Mouse (Mus musculus): ENCODE results near the gene Smad3. TPM values are rescaled to one million over a fixed set of nuclear protein-coding genes. Genes with fewer than 3 reads are reported as not detected.

Gene Smad3
- total RNA-seq, 2 experiments from 2014 or later: 15.9 to 19.7 TPM

- no peak for ATAC-seq (replicated peaks; ENCODE audit: low FRiP score, low TSS enrichment, poor library complexity, severe bottlenecking)
These were observed 8.4 kb downstream of the Smad3 start for GRCm38 (mm10) chr9:63749296-63749915.

GRCm38 (mm10) chr9:63747645-63748295 lies 10.0 kb downstream of the Smad3 start:
- ATAC-seq (replicated peaks; ENCODE audit: low FRiP score, low TSS enrichment, poor library complexity, severe bottlenecking): no peak

GRCm38 (mm10) chr9:63746980-63747379 lies 10.8 kb downstream of the Smad3 start:
- ATAC-seq (replicated peaks; ENCODE audit: low FRiP score, low TSS enrichment, poor library complexity, severe bottlenecking): no peak

DNA sequence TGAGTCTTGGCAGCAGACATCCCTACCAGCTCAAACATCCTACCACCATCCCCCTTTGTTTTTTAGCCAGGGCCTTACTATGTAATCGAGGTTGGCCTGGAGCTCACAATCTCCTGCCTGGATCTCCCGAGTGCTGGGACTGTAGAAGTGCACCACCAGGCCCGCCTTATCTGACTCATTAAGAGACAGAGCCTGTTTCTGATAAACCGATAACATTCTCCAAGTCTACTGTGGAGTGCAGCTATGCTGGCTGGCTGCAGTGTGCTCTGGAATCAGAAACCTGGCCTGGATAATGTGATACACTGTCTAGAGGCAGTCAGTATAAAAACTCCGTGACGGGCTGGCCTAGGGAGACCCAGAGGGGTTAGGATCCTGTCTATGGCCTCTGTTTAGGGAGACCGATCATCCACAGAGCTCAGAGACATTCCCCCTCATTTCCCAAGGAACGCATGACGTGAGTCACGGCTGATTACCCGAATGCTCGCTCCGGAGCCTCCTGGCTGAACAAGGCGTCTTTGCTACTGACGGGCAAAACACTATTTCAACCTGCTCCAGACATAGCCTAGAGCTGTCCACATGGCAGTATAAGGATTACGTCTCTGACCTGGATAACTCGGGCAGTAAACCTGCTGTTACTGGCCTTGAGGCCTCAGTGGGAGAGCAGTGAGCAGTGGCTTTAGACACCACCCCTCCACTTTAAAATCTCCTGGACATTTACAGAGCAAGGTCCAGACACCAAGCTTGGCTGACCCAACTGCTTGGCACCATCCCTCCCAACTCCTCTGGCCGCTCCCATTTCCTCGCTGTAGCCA lies 11.8 kb downstream of the Smad3 start:
- peak; percentile 56 for ATAC-seq (replicated peaks; ENCODE audit: low FRiP score, low TSS enrichment, poor library complexity, severe bottlenecking)

GRCm38 (mm10) chr9:63744595-63744994 lies 13.2 kb downstream of the Smad3 start:
- ATAC-seq (replicated peaks; ENCODE audit: low FRiP score, low TSS enrichment, poor library complexity, severe bottlenecking): peak; percentile 75

DNA sequence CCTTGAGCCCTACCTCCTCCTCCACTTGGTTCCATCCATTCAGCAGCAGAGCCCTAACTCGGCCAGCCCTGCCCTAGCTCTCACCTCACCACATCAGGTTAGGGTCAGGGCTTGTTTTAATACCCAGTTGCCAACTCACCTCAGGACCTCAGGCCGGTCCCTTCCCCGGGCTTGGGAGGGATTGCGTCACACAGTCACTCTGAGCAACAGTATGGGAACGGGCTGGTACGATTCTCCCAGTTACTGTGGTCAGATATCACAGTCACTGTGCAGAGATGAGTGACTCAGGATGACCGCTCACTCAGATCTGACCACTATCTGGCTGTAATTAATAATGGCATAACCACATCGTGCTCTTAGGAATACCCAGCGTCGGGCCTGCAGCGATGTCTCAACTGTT lies 14.0 kb downstream of the Smad3 start:
- ATAC-seq (replicated peaks; ENCODE audit: low FRiP score, low TSS enrichment, poor library complexity, severe bottlenecking): no peak

DNA sequence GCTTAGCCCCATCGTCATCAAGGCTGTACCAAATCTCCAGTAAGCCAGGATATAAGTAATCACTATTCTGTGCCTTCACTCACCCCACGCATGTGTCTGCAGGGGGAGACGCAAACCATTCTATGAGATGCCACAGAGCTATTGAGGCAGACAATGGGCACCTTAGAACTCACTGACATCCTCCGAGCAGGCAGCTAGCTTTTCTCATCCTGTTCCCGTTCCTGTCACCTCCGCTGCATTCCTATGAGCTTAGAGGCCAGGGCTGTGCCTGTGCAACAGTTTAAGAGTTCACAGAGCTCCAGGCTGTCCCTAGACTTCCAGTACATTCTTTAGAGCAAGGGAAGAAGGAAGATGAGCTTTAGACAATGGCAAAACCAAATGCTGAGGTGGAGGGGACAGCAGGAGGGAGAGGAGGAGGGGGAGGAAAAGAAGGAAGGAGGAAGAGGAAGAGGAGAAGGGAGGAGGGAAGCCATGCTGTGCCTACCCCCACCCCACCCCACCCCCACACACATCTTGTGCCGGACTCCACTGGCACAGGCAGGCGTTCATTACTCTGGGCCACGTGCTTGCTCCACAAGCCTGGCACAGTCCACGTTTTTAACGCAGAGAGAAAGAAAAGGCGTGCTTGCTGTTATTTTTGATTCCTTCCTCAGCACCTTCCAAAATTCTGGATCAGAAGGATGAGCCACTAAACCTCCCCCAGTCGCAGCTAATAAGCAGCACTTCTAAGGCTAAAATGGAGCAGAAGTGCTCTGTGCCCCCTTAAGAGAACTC lies 14.7 kb downstream of the Smad3 start:
- ATAC-seq (replicated peaks; ENCODE audit: low FRiP score, low TSS enrichment, poor library complexity, severe bottlenecking): no peak

GRCm38 (mm10) chr9:63742318-63742717 lies 15.5 kb downstream of the Smad3 start:
- ATAC-seq (replicated peaks; ENCODE audit: low FRiP score, low TSS enrichment, poor library complexity, severe bottlenecking): no peak

GRCm38 (mm10) chr9:63741792-63742191 lies 16.0 kb downstream of the Smad3 start:
- ATAC-seq (replicated peaks; ENCODE audit: low FRiP score, low TSS enrichment, poor library complexity, severe bottlenecking): 0 out of 2 replicates have a peak, but pooled peaks have one; percentile 15

DNA sequence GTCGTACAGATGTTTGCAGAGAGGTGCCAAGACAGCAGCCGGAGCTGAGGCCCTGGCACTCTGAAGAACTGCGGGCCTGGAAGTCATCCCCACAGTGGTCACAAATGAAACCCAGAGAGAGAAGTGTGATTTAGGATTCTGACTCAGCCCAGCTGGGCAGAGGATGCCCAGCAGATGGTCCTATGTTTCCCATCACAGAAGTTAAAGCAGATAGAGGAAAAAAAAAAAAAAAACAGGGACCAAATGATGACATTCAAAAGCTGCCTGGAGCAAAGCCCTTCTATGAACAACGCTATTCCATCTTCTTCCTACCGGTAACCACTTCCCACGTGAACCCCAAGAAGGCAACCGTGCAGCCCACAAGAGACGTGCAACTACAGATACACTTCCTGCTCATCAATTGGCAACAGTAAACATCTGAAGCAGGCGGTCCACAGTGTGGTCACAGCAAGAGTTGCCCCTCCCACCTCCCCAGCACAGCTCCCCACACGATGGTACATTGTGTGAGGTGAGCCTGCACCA lies 17.4 kb downstream of the Smad3 start:
- ATAC-seq (replicated peaks; ENCODE audit: low FRiP score, low TSS enrichment, poor library complexity, severe bottlenecking): no peak

- ATAC-seq (replicated peaks; ENCODE audit: low FRiP score, low TSS enrichment, poor library complexity, severe bottlenecking): no peak
These were observed 19.0 kb downstream of the Smad3 start for GRCm38 (mm10) chr9:63738830-63739229.

- ATAC-seq (replicated peaks; ENCODE audit: low FRiP score, low TSS enrichment, poor library complexity, severe bottlenecking): no peak
These were observed 19.6 kb downstream of the Smad3 start for GRCm38 (mm10) chr9:63738086-63738701.

DNA sequence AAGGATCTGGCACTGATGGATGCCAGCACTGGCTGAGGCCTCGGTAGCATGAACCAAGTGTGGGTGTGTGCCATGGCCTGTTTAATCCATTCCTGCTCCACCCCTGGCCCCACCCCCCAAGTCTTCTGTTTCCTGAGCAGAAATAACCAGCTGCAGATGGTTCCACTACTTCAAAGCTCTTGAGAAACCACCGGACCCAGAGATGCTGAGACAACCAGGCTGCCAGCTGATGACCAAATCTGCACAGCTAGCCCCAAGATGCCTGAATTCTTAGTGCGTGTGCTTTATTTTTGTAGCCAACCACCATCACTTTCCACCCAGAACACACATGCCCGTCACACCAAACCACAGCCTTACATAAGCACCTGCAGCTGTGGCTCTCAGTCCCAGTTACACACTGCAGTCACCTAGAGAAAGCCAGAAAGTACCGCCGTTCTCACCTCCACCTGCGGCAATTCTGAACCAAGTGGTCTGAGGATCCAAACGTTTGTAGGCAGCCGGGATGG lies 20.3 kb downstream of the Smad3 start:
- ATAC-seq (replicated peaks; ENCODE audit: low FRiP score, low TSS enrichment, poor library complexity, severe bottlenecking): peak; percentile 34; the same call in 1 of the 2 replicates

DNA sequence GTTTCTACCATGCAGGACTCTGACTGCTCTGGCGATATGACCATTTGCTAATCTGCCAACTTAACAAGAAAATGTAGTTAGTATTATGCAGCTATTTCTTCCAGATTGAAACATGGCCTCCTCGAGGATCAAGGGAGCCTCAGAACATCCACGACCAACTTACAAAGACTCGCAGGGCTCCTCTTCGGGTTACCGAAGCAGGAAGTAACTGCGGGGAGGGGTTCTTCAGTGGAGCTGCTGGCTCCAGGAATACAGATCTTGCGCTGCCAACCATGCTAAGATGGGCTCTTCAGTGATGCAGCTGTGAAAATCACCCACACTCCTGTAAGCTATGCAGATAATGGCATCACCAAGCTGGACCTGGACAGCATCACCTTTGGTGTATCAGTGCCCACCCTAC lies 23.5 kb downstream of the Smad3 start:
- no peak for ATAC-seq (replicated peaks; ENCODE audit: low FRiP score, low TSS enrichment, poor library complexity, severe bottlenecking)

GRCm38 (mm10) chr9:63732700-63733099 lies 25.1 kb downstream of the Smad3 start:
- no peak for ATAC-seq (replicated peaks; ENCODE audit: low FRiP score, low TSS enrichment, poor library complexity, severe bottlenecking)

DNA sequence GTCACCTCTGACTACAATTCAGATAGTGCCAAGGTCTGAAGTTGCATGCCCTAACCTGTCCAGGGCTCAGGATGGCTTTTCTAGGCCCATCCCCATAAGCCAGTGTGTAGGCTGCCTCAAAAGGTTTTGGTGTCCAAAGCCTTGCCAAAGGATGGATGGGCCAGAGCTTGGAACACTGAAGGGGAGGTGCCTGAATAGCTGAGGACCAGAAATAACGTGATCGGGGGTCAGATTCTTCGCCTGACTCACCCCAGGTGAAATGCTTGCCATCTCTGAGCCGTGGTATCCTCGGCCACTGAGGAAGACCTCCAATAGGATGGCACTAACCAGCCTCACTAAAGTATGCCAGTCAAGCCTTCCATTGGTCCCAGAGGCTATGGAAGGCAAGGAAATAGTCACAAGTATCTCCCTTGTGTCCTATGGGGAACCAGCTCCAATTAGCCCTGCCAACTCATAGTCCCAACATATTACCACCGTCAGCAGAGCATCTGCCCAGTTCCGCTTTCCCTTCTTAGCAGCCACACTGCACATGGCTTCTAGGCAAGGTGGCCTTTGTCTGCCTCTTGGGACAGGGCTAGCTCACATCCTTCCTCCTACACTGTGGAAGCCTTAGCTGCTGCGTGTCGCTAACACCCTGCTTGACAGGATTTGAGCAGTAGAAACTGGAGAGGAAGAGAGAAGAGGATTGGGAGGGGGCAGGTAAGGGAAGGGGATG lies 26.5 kb downstream of the Smad3 start:
- no peak for ATAC-seq (replicated peaks; ENCODE audit: low FRiP score, low TSS enrichment, poor library complexity, severe bottlenecking)

DNA sequence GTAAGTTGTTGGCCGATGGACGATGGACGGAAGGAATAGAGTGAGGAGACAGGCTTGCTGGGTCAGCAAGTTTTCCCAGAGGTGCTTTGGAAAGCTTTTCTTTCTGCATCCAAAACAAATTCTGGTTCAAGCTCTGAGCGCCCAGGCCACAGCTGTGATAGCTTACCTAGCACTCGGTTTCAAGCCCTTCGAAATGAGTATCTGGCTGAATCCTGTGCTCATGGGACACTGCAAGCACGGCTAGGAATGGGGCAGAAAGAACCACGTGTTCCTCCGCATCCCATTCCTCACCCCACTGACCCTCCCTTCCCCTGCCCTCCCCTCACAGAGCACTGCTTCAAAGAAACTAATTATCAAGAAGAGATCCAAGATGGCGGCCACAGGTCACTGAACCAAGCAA lies 28.8 kb downstream of the Smad3 start:
- no peak for ATAC-seq (replicated peaks; ENCODE audit: low FRiP score, low TSS enrichment, poor library complexity, severe bottlenecking)

DNA sequence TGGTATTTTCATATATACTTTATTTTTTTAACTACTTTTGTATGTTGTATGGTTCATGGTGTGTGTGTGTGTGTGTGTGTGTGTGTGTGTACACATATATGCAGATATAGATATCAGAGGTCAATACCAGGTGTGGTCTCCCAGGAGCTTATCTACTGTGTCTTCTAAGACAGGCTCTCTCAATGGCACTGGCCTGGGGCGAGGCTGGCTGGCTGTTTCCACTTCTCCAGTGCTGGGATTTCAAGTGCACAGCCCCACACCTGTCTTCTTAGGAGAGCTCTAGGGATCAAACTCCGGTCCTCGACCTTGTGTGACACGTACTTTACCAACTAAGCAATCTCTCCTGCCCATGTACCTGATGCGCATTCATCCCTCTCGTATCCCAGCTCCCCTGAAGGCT lies 30.7 kb downstream of the Smad3 start:
- ATAC-seq (replicated peaks; ENCODE audit: low FRiP score, low TSS enrichment, poor library complexity, severe bottlenecking): peak; percentile 31; the same call in 1 of the 2 replicates
